Comparison of ENCODE assay signal across 11 mouse cellular contexts in genomic region chr4:25800284-25800616, GRCm38 (mm10). TPM values are rescaled to one million over a fixed set of nuclear protein-coding genes. Genes with fewer than 3 reads are reported as not detected.
DNase-seq lines count a peak whose midpoint lies in the region; ATAC-seq and TF ChIP-seq lines count a peak whose summit lies in the region.
"Had no signal": no experiment of that assay in that cellular context is flagged by ENCODE, and none has a peak within 500 bp of the region (broad histone marks: within the 10 kb centered on the region; RNA-seq: fewer than 3 reads in every experiment).

No protein-coding gene starts in this region.

- H3K4me3 ChIP-seq in liver, embryonic 11.5 days (ENCODE audit: low read depth, low read length): peak overlapping the region; percentile 35
- no peak overlapping the region for H3K4me3 ChIP-seq in liver, postnatal 0 days (ENCODE audit: low read depth, low read length)
- H3K4me3 ChIP-seq in forebrain, embryonic 16.5 days (replicated peaks; ENCODE audit: low read length): peak overlapping the region; percentile 77
- H3K4me3 ChIP-seq in olfactory bulb, adult 2 months (ENCODE audit: insufficient read depth, low read depth, low read length): peak overlapping the region; percentile 62
- H3K4me3 ChIP-seq: gastrocnemius, adult 2 months had no signal

- no peak overlapping the region for H3K9ac ChIP-seq in liver, embryonic 11.5 days (ENCODE audit: low read depth, low read length)
- H3K9ac ChIP-seq in liver, postnatal 0 days (replicated peaks): no peak overlapping the region
- peak overlapping the region; percentile 87 for H3K9ac ChIP-seq in forebrain, embryonic 16.5 days (replicated peaks; ENCODE audit: low read depth, low read length)

- DNase-seq in liver, embryonic 11.5 days (ENCODE audit: low spot score): no peak
- DNase-seq in liver, postnatal 0 days: no peak
- DNase-seq in kidney, postnatal 25 days: peak; percentile 67 to 84
- no peak for DNase-seq in testis, postnatal 10 days (ENCODE audit: low spot score)
- DNase-seq in gastrocnemius, postnatal 36 days: no peak
- no peak for DNase-seq in frontal cortex, postnatal 14 days (ENCODE audit: low spot score in 2 of 2)
- DNase-seq: lung, adult 2 months had no signal

- no peaks in the 10 kb centered on the region for H3K9me3 ChIP-seq in liver, embryonic 11.5 days (ENCODE audit: control insufficient read depth, low read length)
- no peaks in the 10 kb centered on the region for H3K9me3 ChIP-seq in liver, postnatal 0 days (ENCODE audit: low read length)
- H3K9me3 ChIP-seq in forebrain, embryonic 16.5 days (ENCODE audit: control insufficient read depth, low read length): no peaks in the 10 kb centered on the region

- no peak overlapping the region for H3K27ac ChIP-seq in liver, embryonic 11.5 days (ENCODE audit: low read depth, low read length)
- no peak overlapping the region for H3K27ac ChIP-seq in liver, postnatal 0 days (ENCODE audit: low read depth)
- H3K27ac ChIP-seq in forebrain, embryonic 16.5 days (ENCODE audit: low read length): peak overlapping the region; percentile 90
- peak overlapping the region; percentile 82 for H3K27ac ChIP-seq in olfactory bulb, adult 2 months (ENCODE audit: insufficient read depth, low read depth, low read length)
- H3K27ac ChIP-seq: gastrocnemius, adult 2 months had no signal

- H3K4me1 ChIP-seq in liver, embryonic 11.5 days (replicated peaks; ENCODE audit: control insufficient read depth, insufficient read depth, low read length): no peaks in the 10 kb centered on the region
- H3K4me1 ChIP-seq in liver, postnatal 0 days (ENCODE audit: insufficient read depth): no peaks in the 10 kb centered on the region
- H3K4me1 ChIP-seq in forebrain, embryonic 16.5 days (replicated peaks; ENCODE audit: control insufficient read depth, insufficient read depth, low read length): peaks cover 17% of the 10 kb centered on the region
- H3K4me1 ChIP-seq in olfactory bulb, adult 2 months (ENCODE audit: control insufficient read depth, insufficient read depth, low read length): peaks cover 5% of the 10 kb centered on the region; the same call in 1 of the 2 replicates

- no peak for ATAC-seq in liver, embryonic 11.5 days (replicated peaks; ENCODE audit: low FRiP score)
- ATAC-seq in liver, postnatal 0 days: no peak
- no peak; the same call in 1 of the 2 replicates for ATAC-seq in forebrain, embryonic 16.5 days

- TF ChIP-seq CTCF in liver, postnatal 0 days (IDR thresholded peaks at IDR 0.05; ENCODE audit: low read depth): no peak
- no peak for TF ChIP-seq CTCF in olfactory bulb, adult 2 months (IDR thresholded peaks at IDR 0.05; ENCODE audit: insufficient read depth, low read depth, low read length)

- no peak for TF ChIP-seq EP300 in liver, postnatal 0 days (IDR thresholded peaks at IDR 0.05; ENCODE audit: low read depth)

- peaks cover 15% of the 10 kb centered on the region for H3K27me3 ChIP-seq in liver, embryonic 11.5 days (replicated peaks; ENCODE audit: control insufficient read depth, insufficient read depth, low read length)
- H3K27me3 ChIP-seq in liver, postnatal 0 days (ENCODE audit: insufficient read depth, low read length): peaks cover 13% of the 10 kb centered on the region
- no peaks in the 10 kb centered on the region for H3K27me3 ChIP-seq in forebrain, embryonic 16.5 days (replicated peaks; ENCODE audit: control insufficient read depth, insufficient read depth, low read length)

- intact Hi-C loops in gastrocnemius, postnatal 36 days (cut with DNase I): no loop called here

- H3K36me3 ChIP-seq in liver, embryonic 11.5 days (ENCODE audit: control insufficient read depth, insufficient read depth, low read length): no peaks in the 10 kb centered on the region
- no peaks in the 10 kb centered on the region for H3K36me3 ChIP-seq in liver, postnatal 0 days (replicated peaks; ENCODE audit: insufficient read depth, low read length)
- H3K36me3 ChIP-seq in forebrain, embryonic 16.5 days (ENCODE audit: control insufficient read depth, insufficient read depth): no peaks in the 10 kb centered on the region

- no peak for TF ChIP-seq POLR2A in olfactory bulb, adult 2 months (IDR thresholded peaks at IDR 0.05; ENCODE audit: insufficient read depth, low read depth, low read length)

- H3K4me2 ChIP-seq in liver, embryonic 11.5 days: peak overlapping the region; percentile 68
- H3K4me2 ChIP-seq in liver, postnatal 0 days (ENCODE audit: low read depth, low read length): no peak overlapping the region
- peak overlapping the region; percentile 81 for H3K4me2 ChIP-seq in forebrain, embryonic 16.5 days (ENCODE audit: low read length)

- WGBS in liver, embryonic 11.5 days: 1% methylated on average over 5 of the region's 5 CpGs
- WGBS in liver, postnatal 0 days (ENCODE audit: insufficient replicate concordance): 3% methylated on average over 5 of the region's 5 CpGs
- WGBS in forebrain, embryonic 16.5 days: 1% methylated on average over 5 of the region's 5 CpGs
- WGBS in olfactory bulb, adult 2 months: under 1% methylated on average over 5 of the region's 5 CpGs

RNA-seq across cellular contexts. Expression of gene Fut9, which starts 0.2 kb away (rescaled TPM):
- polyA plus RNA-seq in liver, embryonic 11.5 days (2014; fragmentation: Nextera tagmentation; extraction: Ambion mirVana): 0.09 and 0.10 TPM in 2 replicates
- not detected in 2 replicates for polyA plus RNA-seq in liver, postnatal 0 days (2015; fragmentation: Nextera tagmentation; extraction: Ambion mirVana)
- 19.2 and 19.8 TPM in 2 replicates for polyA plus RNA-seq in forebrain, embryonic 16.5 days (2015; fragmentation: Nextera tagmentation; extraction: Ambion mirVana)
- polyA plus RNA-seq in olfactory bulb, adult 2 months (2012; ENCODE audit: insufficient read depth, insufficient read length, low replicate concordance, missing spikeins): not detected in 2 replicates
- total RNA-seq in gastrocnemius, postnatal 36 days (2021): not detected
- total RNA-seq: gastrocnemius, adult 2 months had no signal
- polyA plus RNA-seq: spleen, adult 2 months had no signal

Comparison
In these comparisons a context has a peak if more than half of its experiments do, and no peak if none do; other contexts are left out.
1. DNase-seq: peak in kidney, postnatal 25 days (2 of 2); none in liver, embryonic 11.5 days (single experiment), liver, postnatal 0 days (single experiment), testis, postnatal 10 days (single experiment), gastrocnemius, postnatal 36 days (0 of 2) and frontal cortex, postnatal 14 days (0 of 2).
2. H3K27ac ChIP-seq: peak in forebrain, embryonic 16.5 days (single experiment) and olfactory bulb, adult 2 months (single experiment); none in liver, embryonic 11.5 days (single experiment) and liver, postnatal 0 days (single experiment).